In the genomic region with DNA sequence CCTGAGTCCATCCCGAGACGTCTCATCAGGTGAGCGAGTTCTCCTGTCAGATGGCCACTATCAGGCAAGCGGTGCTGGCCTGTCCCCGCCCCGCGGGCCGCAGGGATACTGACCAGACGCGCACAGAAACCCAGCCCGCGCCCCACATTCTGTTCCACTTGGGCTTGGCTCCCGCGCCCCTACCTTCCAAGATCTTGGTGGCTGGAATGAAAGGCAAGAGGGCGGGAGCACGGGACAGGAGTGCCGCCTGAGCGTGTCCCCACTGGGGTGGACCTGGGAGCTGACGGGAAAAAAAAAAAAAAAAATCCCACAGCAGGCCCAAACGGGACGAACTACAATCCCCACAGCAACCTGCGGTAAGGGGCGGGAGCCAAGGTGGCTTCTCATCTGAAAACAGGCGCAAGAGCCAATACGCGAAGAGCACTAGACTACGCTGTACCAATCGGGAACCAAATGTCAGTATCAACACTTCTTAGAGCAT, we compare ENCODE assay signal across 8 mouse cellular contexts. TPM values are rescaled to one million over a fixed set of nuclear protein-coding genes. Genes with fewer than 3 reads are reported as not detected.
DNase-seq lines count a peak whose midpoint lies in the region; ATAC-seq lines count a peak whose summit lies in the region.

Gene Fhit, minus strand, starts transcription at position 285 of the 481 bp plus-strand sequence.

- DNase-seq in adrenal gland, postnatal 10 days: peak; percentile 93
- DNase-seq in embryo, embryonic 11.5 days (ENCODE audit: low read depth, low spot score): peak; percentile 73
- peak; percentile 85 to 88 for DNase-seq in gastrocnemius, postnatal 36 days
- peak; percentile 69 to 95 for DNase-seq in left cerebral cortex, adult 8-10 months (ENCODE audit: low spot score in 2 of 2)
- DNase-seq in right cerebral cortex, adult 2 months (ENCODE audit: low spot score in 2 of 2): peak; percentile 92 to 94
- peak; percentile 72 for DNase-seq in urinary bladder, adult 2 months (ENCODE audit: low spot score)

- peak; percentile 96 for ATAC-seq in inflammation-experienced regulatory T-cells, adult 6 months
- ATAC-seq in megakaryocyte, adult 5-6 weeks (ENCODE audit: poor library complexity, severe bottlenecking): peak; percentile 93

- intact Hi-C loops in gastrocnemius, postnatal 36 days (cut with DNase I): no loop called here

RNA-seq across cellular contexts. Expression of gene Fhit, which starts in this region (rescaled TPM):
- total RNA-seq in adrenal gland, postnatal 10 days (2021): 10 to 100 TPM in 1 of 2 experiments, 1 to 10 TPM in 1; 8.6 to 10.8 TPM
- 1 to 10 TPM; 1.3 to 2.1 TPM for total RNA-seq in gastrocnemius, postnatal 36 days (2021)
- 1 to 10 TPM; 2.0 to 7.7 (median 6.6) TPM for polyA plus RNA-seq in inflammation-experienced regulatory T-cells, adult 6 months (2017; shearing (Covaris generic))
- 1 to 10 TPM; 4.6 to 9.3 (median 6.3) TPM for total RNA-seq in left cerebral cortex, adult 8-10 months (2022)
- 4.3 and 4.4 TPM in 2 replicates for total RNA-seq in megakaryocyte, adult 5-6 weeks (2015)
- total RNA-seq in megakaryocyte, adult 5-6 weeks (2017): 0.66 and 2.9 TPM in 2 replicates
- 7.3 and 9.1 TPM in 2 replicates for polyA plus RNA-seq in urinary bladder, adult 2 months (2012; rRNA removed)

Comparison
In these comparisons a context has a peak if more than half of its experiments do, and no peak if none do; other contexts are left out.
1. Peak in every context shown above with its lines: DNase-seq and ATAC-seq.